Mouse (Mus musculus) stomach, embryonic 15.5 days (tissue): ENCODE data around the gene Coro1b. TPM values are rescaled to one million over a fixed set of nuclear protein-coding genes. Genes with fewer than 3 reads are reported as not detected.

Experiments
- ATAC-seq: fragments of 200-750 bp; cut with Nextera tagmentation; 2 replicates; pipeline ENCODE4 v1.8.0; 2017; ENCODE audit warnings: low read depth, moderate number of reproducible peaks, moderate TSS enrichment; ENCODE audit not compliant: insufficient read depth, low FRiP score
- H3K27ac ChIP-seq: fragments of 300-500 bp; sonication (generic); 2 replicates; pipeline ENCODE4 v1.5.1; 2015; ENCODE audit warnings: mild to moderate bottlenecking, inconsistent platforms
- H3K27me3 ChIP-seq: fragments of 300-500 bp; sonication (generic); replicated peaks from 2 replicates; pipeline ENCODE4 v1.6.1; 2015; ENCODE audit warnings: inconsistent platforms
- H3K36me3 ChIP-seq: fragments of 300-500 bp; sonication (generic); 2 replicates; pipeline ENCODE4 v1.6.1; 2015; ENCODE audit warnings: inconsistent platforms
- H3K4me1 ChIP-seq: fragments of 300-500 bp; sonication (generic); 2 replicates; pipeline ENCODE4 v1.6.1; 2015; ENCODE audit warnings: inconsistent platforms
- H3K4me2 ChIP-seq: fragments of 300-500 bp; sonication (generic); 2 replicates; pipeline ENCODE4 v1.6.1; 2015; ENCODE audit warnings: mild to moderate bottlenecking, inconsistent platforms
- H3K4me3 ChIP-seq: fragments of 300-500 bp; sonication (generic); replicated peaks from 2 replicates; pipeline ENCODE4 v1.5.1; 2015; ENCODE audit warnings: inconsistent platforms
- H3K9ac ChIP-seq: fragments of 300-500 bp; sonication (generic); 2 replicates; pipeline ENCODE4 v1.6.1; 2015; ENCODE audit warnings: inconsistent platforms
- H3K9me3 ChIP-seq: fragments of 300-500 bp; sonication (generic); 2 replicates; pipeline ENCODE4 v1.6.1; 2016; ENCODE audit warnings: inconsistent platforms
- WGBS: fragments of 180-500 bp; shearing (Covaris S2); methylation state at CpG from one replicate; pipeline ENCODE4 v1.1.7; 2015; 5-methylcytosine and 5-hydroxymethylcytosine counted together
- polyA plus RNA-seq: library from polyadenylated mRNA; unstranded; fragments of >200 nt; fragmentation: Nextera tagmentation; extraction: Ambion mirVana; gene quantifications from 2 replicates; pipeline ENCODE4 v1.2.1, GENCODE M21; 2015

Gene Coro1b
- polyA plus RNA-seq, 1 experiment from 2014 or later = 164 TPM

DNA sequence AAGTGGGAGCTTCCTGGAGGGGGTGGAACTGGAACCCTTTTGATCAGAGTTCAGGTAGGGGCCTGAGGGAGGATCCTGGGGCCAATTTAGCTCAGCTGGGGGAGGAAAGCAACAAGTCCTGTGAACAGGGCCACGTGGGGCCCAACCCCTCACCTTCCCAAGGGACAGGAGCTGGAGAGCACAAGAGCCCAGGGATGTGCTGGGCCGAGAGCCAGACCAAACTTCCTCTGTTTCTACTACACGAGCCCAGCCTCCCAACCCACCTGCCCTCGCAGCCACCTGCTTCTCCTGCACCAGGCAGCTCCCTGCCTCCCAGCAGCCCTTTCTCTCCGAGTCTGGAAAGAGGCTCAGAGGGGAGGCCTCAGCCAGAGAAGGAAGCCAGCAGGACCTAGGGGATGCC is 48.1 kb downstream of the Coro1b start:
- Histone ChIP-seq H3K9ac (no peak overlapping the region), H3K9me3 (no peaks in the 10 kb centered on the region), H3K4me2 (no peak overlapping the region), H3K36me3 (peaks cover 48% of the 10 kb centered on the region), H3K4me3 (no peak overlapping the region), H3K4me1 (peaks cover 31% of the 10 kb centered on the region), H3K27ac (0 out of 2 replicates have a peak overlapping the region, but pooled peaks have one; percentile 16), H3K27me3 (no peaks in the 10 kb centered on the region)
- ATAC-seq = no peak
- 32% methylated on average over 5 of the region's 5 CpGs for WGBS

DNA sequence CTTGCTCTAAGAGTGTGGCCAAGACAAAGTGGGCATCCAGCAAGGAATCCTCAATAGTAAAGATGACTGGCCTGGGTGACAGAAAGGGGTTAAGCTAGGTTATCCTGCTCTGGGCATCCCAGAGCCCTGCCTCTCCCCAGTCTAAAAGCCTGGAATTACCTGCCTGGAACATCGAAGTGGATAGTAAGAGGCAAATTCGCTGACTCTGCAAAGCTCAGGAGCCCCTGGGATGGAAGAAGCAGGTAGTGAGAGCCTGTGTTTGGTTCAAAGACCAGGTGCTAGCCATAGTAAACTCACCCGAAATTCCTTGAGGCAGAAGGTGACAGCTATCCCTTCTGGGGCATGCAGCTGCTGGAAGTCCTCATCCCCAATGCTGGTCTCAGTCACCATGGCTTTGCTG is 48.8 kb downstream of the Coro1b start:
- H3K4me2 ChIP-seq = no peak overlapping the region
- peaks cover 48% of the 10 kb centered on the region for H3K36me3 ChIP-seq
- ATAC-seq = no peak
- no peaks in the 10 kb centered on the region for H3K27me3 ChIP-seq
- H3K4me1 ChIP-seq = peaks cover 33% of the 10 kb centered on the region
- no peak overlapping the region for H3K4me3 ChIP-seq
- H3K9ac ChIP-seq = no peak overlapping the region
- H3K27ac ChIP-seq = no peak overlapping the region
- no peaks in the 10 kb centered on the region for H3K9me3 ChIP-seq
- WGBS = 61% methylated on average over 3 of the region's 3 CpGs

DNA sequence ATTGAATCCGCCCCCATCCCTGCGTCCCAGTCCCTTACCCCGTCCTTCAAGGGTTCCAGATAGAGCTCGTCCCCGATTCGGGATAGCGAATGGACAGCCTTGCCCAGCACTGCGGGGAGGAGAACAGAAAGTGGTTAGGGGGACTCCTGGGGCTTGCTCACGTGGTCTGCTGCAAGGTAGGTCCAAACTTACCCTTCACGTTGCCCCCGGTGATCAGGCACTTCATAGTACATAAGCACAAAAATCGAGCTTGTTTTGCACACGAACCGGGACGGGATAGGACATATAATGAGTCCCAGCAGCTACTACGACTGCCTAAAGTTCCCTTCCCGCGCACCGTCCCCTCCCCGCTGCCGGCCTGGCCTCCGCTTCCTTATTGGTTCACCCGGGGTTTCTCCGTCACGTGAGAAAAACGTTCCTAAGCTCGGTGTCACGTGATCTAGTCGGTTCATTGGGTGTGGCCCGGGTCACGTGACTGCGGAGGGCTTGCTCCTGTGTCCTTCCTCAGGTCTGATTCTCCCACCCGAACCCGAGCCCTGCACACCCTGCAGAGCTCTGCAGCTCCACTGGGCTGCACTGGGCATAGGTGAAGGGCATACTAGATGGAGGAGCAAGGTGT is 53.0 kb downstream of the Coro1b start, which contains the start of gene Rad9a:
TSS of gene Rad9a (minus strand) at position 372 of the 619 bp plus-strand sequence.
- peak within 1 kb of the TSS; percentile 81 for H3K9ac ChIP-seq
- peak; percentile 84 for ATAC-seq
- WGBS = under 1% methylated on average over 34 of the region's 34 CpGs
- H3K9me3 ChIP-seq = no peaks in the 10 kb centered on the region
- H3K4me3 ChIP-seq = peak within 1 kb of the TSS; percentile 71
- H3K4me1 ChIP-seq = peaks cover 21% of the 10 kb centered on the region; the same call in 1 of the 2 replicates
- H3K27ac ChIP-seq = peak within 1 kb of the TSS; percentile 76
- no peaks in the 10 kb centered on the region for H3K27me3 ChIP-seq
- peak within 1 kb of the TSS; percentile 87 for H3K4me2 ChIP-seq
- H3K36me3 ChIP-seq = peaks cover 20% of the 10 kb centered on the region

DNA sequence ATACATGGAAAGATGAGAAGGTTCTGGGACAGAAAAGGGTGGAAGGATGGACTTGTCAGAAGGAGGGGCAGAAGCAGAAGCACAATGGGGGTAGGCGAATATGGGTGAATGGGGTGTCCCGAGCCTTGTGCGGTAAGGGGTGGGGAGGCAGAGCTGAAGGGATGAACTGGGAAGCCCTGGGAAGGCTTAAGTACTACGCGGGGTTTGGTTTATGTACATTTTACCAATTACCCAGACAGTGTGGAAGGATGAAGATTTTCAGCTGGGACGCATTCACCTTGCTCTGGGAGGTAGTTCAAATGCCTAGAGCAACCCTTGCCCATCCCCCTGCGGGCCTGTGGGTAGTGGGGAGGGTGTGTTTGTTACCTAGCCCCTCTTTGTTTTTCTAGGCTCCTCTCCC is 53.7 kb downstream of the Coro1b start:
- no peaks in the 10 kb centered on the region for H3K27me3 ChIP-seq
- peaks cover 16% of the 10 kb centered on the region; the same call in 1 of the 2 replicates for H3K4me1 ChIP-seq
- no peak for ATAC-seq
- 31% methylated on average over 7 of the region's 7 CpGs for WGBS
- peak overlapping the region; percentile 87 for H3K4me2 ChIP-seq
- peak overlapping the region; percentile 71 for H3K4me3 ChIP-seq
- no peaks in the 10 kb centered on the region for H3K9me3 ChIP-seq
- H3K9ac ChIP-seq = peak overlapping the region; percentile 32; the same call in 1 of the 2 replicates
- H3K27ac ChIP-seq = no peak overlapping the region
- H3K36me3 ChIP-seq = peaks cover 14% of the 10 kb centered on the region

DNA sequence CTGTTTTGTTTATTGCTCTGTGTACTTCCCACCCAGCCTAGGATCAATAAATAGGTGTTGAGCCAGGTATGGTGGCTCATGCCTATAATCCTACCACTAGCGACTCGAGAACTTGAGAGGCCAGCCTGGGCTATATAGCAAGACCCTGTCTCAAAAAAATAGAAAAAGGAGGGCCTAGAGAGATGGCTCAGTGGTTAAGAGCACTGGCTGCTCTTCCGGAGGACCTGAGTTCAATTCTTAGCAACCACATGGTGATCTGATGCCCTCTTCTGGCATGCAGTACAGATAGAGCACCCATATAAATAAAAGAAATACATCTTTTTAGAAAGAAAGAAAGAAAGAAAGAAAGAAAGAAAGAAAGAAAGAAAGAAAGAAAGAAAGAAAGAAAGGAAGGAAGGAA is 54.7 kb downstream of the Coro1b start:
- ATAC-seq = no peak
- WGBS = 65% methylated on average over 3 of the region's 3 CpGs

More for the DNA sequence above, 54.7 kb downstream of the Coro1b start:
- peaks cover 6% of the 10 kb centered on the region; the same call in 1 of the 2 replicates for H3K36me3 ChIP-seq
- H3K4me1 ChIP-seq = peaks cover 16% of the 10 kb centered on the region; the same call in 1 of the 2 replicates
- H3K27ac ChIP-seq = no peak overlapping the region
- no peak overlapping the region for H3K9ac ChIP-seq
- no peaks in the 10 kb centered on the region for H3K27me3 ChIP-seq
- H3K9me3 ChIP-seq = no peaks in the 10 kb centered on the region
- no peak overlapping the region for H3K4me3 ChIP-seq
- H3K4me2 ChIP-seq = no peak overlapping the region

Other genes starting within 250 kb of the Coro1b start
- gene Tcirg1, start 241.5 kb upstream of the Coro1b start, polyA plus RNA-seq = 34.7 and 42.6 TPM in 2 replicates
- 312 and 320 TPM in 2 replicates for gene Ndufs8, start 235.8 kb upstream of the Coro1b start, polyA plus RNA-seq
- gene Aldh3b1, start 218.8 kb upstream of the Coro1b start, polyA plus RNA-seq = 3.6 and 4.2 TPM in 2 replicates
- 21.4 and 22.2 TPM in 2 replicates for gene Unc93b1, start 213.4 kb upstream of the Coro1b start, polyA plus RNA-seq
- gene Aldh3b3, start 190.0 kb upstream of the Coro1b start, polyA plus RNA-seq = 0.06 and 0.12 TPM in 2 replicates
- 14.6 and 22.8 TPM in 2 replicates for gene Aldh3b2, start 176.3 kb upstream of the Coro1b start, polyA plus RNA-seq
- gene Acy3, start 162.0 kb upstream of the Coro1b start, polyA plus RNA-seq = 9.2 and 9.8 TPM in 2 replicates
- gene Tbx10, start 155.9 kb upstream of the Coro1b start, polyA plus RNA-seq = 0.21 and 0.31 TPM in 2 replicates
- gene Nudt8, start 148.0 kb upstream of the Coro1b start, polyA plus RNA-seq = 32.2 and 33.6 TPM in 2 replicates
- gene Gm49405, start 148.0 kb upstream of the Coro1b start, polyA plus RNA-seq = 3.5 and 3.8 TPM in 2 replicates
- 4.0 and 4.5 TPM in 2 replicates for gene Doc2g, start 145.3 kb upstream of the Coro1b start, polyA plus RNA-seq
- gene Ndufv1, start 135.8 kb upstream of the Coro1b start, polyA plus RNA-seq = 198 and 218 TPM in 2 replicates
- gene Gstp1, start 110.6 kb upstream of the Coro1b start, polyA plus RNA-seq = 711 and 842 TPM in 2 replicates
- 13.2 and 19.1 TPM in 2 replicates for gene Gstp2, start 102.6 kb upstream of the Coro1b start, polyA plus RNA-seq
- gene Gstp3, start 89.0 kb upstream of the Coro1b start, polyA plus RNA-seq = 3.3 and 7.1 TPM in 2 replicates
- gene Cabp2, start 67.0 kb upstream of the Coro1b start, polyA plus RNA-seq = 3.1 and 3.6 TPM in 2 replicates
- gene Cdk2ap2, start 51.4 kb upstream of the Coro1b start, polyA plus RNA-seq = 121 and 130 TPM in 2 replicates
- gene Pitpnm1, start 48.6 kb upstream of the Coro1b start, polyA plus RNA-seq = 12.9 and 16.2 TPM in 2 replicates
- gene Aip, start 22.8 kb upstream of the Coro1b start, polyA plus RNA-seq = 79.0 and 91.0 TPM in 2 replicates
- gene Gpr152, start 8.8 kb upstream of the Coro1b start, polyA plus RNA-seq = not detected in 2 replicates
- gene Cabp4, start 4.6 kb upstream of the Coro1b start, polyA plus RNA-seq = 0.13 and 0.19 TPM in 2 replicates
- 6.4 and 7.5 TPM in 2 replicates for gene Ptprcap, start 5.0 kb downstream of the Coro1b start, polyA plus RNA-seq
- gene Rps6kb2, start 14.7 kb downstream of the Coro1b start, polyA plus RNA-seq = 44.7 and 49.5 TPM in 2 replicates
- gene Carns1, start 26.9 kb downstream of the Coro1b start, polyA plus RNA-seq = 1.5 and 2.0 TPM in 2 replicates
- 3.0 and 4.0 TPM in 2 replicates for gene Tbc1d10c, start 42.7 kb downstream of the Coro1b start, polyA plus RNA-seq
- 745 and 766 TPM in 2 replicates for gene Ppp1ca, start 43.4 kb downstream of the Coro1b start, polyA plus RNA-seq
- gene Rad9a, start 53.0 kb downstream of the Coro1b start, polyA plus RNA-seq = 25.4 and 27.4 TPM in 2 replicates
- 5.4 and 6.2 TPM in 2 replicates for gene Clcf1, start 65.6 kb downstream of the Coro1b start, polyA plus RNA-seq
- gene AC109138.7, start 65.7 kb downstream of the Coro1b start, polyA plus RNA-seq = not detected in 2 replicates
- 26.7 and 36.4 TPM in 2 replicates for gene Pold4, start 83.3 kb downstream of the Coro1b start, polyA plus RNA-seq
- gene Ssh3, start 120.6 kb downstream of the Coro1b start, polyA plus RNA-seq = 27.6 and 32.6 TPM in 2 replicates
- gene Ankrd13d, start 134.5 kb downstream of the Coro1b start, polyA plus RNA-seq = 9.5 TPM in 2 replicates
- gene Grk2, start 157.6 kb downstream of the Coro1b start, polyA plus RNA-seq = 18.5 and 18.7 TPM in 2 replicates
- gene Kdm2a, start 249.7 kb downstream of the Coro1b start, polyA plus RNA-seq = 37.2 and 44.7 TPM in 2 replicates